Mouse (Mus musculus): Measurements from ENCODE around the gene Rflnb. TPM values are rescaled to one million over a fixed set of nuclear protein-coding genes. Genes with fewer than 3 reads are reported as not detected.

The Rflnb gene
- polyA plus RNA-seq (2014; fragmentation: Illumina TruSeq; extraction: RNeasy Lipid Tissue Mini Kit (QIAGEN cat#74804); ENCODE audit: insufficient read depth, low read depth, low replicate concordance), result 14.3 TPM

DNA sequence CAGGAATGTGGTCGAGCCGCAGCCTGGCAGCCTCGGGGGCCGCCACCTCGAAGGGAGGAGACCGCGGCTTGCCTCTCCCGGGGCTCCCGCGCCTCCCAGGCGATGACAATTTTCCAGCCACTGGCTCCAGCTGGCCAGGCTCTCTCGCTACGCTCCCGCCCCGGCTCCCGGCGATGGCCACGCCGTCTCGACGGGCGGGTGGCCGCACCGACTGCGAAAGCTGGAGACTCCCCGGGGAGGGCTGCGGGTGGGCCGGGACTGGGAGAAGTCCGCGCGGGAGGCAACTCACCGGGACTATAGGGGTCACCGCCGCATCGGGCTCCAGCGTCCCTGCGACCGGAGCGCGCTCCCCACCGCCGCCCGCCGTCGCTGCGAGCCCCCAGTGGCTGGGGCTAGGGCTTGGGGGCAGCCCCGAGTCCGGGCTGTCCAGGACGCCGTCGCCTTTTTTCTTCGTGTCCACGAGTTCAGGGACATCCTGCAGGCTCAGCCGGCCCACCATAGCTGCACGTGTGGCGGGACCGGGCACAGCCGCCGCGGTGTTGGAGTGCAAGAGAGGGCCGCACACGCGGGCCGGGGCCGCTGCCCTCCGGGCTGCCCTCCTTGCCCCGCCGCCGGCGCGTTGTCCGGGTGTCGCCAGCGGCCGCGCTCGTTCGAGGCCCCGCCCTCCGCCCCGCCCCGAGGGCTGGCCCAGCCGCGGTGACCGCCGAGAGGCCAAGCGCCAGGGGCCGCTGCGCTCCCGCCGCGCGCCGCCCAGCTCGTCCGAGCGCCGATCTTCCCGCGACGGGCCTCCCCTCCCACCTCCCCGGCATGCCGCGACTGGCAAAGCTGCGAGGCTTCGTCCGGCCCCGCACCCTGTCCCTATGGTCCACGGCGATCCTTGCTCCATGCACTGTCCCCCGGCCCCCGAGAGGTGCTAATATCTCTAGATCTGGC, at the start of gene Rflnb:
Gene Rflnb, minus strand, starts transcription at position 644 of the 933 bp plus-strand sequence.

DNA sequence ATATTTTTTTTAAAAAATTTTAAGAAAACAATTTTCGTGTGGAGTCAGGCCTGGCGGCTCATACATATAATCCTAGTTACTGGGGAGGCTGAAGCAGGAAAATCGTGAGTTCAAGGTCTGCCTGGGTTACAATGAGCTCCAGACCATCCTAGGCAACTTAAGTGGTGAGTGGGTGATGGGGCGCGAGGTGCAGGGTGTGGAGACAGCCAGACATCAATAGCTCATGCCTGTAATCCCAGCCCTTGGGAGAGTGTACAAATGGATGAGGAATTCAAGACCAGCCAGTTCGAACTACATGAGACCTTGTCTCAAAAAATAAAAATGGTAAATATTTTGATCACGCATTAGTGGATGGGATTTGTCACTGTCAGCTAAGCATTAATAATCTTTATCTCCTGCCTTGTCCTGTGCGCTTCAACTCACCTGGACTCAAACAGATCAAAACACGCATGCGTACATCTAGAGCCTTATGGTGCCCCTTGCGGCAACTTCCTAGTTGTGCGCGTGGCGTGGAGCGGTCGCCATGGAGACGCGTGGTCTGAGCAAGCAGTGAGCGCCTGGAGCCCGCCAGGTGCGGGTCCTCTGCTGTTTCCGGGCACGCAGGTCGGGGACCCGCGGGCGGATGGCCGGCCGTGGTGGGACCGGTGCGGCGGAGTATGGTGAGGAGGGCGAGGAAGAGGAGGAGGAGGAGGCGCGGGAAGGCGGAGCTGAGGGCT, 28.0 kb downstream of the Rflnb start, which contains the start of gene 1700016K19Rik:
Gene 1700016K19Rik, plus strand, starts transcription at position 473 of the 716 bp plus-strand sequence.

Other genes starting within 250 kb of the Rflnb start
- 0.35 TPM for gene Doc2b, start 231.7 kb downstream of the Rflnb start, polyA plus RNA-seq (2014; fragmentation: Illumina TruSeq; extraction: RNeasy Lipid Tissue Mini Kit (QIAGEN cat#74804); ENCODE audit: insufficient read depth, low read depth, low replicate concordance)
- gene Rph3al, start 89.4 kb downstream of the Rflnb start, polyA plus RNA-seq (2014; fragmentation: Illumina TruSeq; extraction: RNeasy Lipid Tissue Mini Kit (QIAGEN cat#74804); ENCODE audit: insufficient read depth, low read depth, low replicate concordance), result 10.0 TPM
- 27.5 TPM for gene 1700016K19Rik, start 27.9 kb downstream of the Rflnb start, polyA plus RNA-seq (2014; fragmentation: Illumina TruSeq; extraction: RNeasy Lipid Tissue Mini Kit (QIAGEN cat#74804); ENCODE audit: insufficient read depth, low read depth, low replicate concordance)
- gene Vps53, start 151.9 kb upstream of the Rflnb start, polyA plus RNA-seq (2014; fragmentation: Illumina TruSeq; extraction: RNeasy Lipid Tissue Mini Kit (QIAGEN cat#74804); ENCODE audit: insufficient read depth, low read depth, low replicate concordance), result 26.0 TPM
- gene Fam57a, start 151.9 kb upstream of the Rflnb start, polyA plus RNA-seq (2014; fragmentation: Illumina TruSeq; extraction: RNeasy Lipid Tissue Mini Kit (QIAGEN cat#74804); ENCODE audit: insufficient read depth, low read depth, low replicate concordance), result 12.7 TPM
- 0.51 TPM for gene Dbil5, start 189.8 kb upstream of the Rflnb start, polyA plus RNA-seq (2014; fragmentation: Illumina TruSeq; extraction: RNeasy Lipid Tissue Mini Kit (QIAGEN cat#74804); ENCODE audit: insufficient read depth, low read depth, low replicate concordance)
- 6.9 TPM for gene Gemin4, start 189.9 kb upstream of the Rflnb start, polyA plus RNA-seq (2014; fragmentation: Illumina TruSeq; extraction: RNeasy Lipid Tissue Mini Kit (QIAGEN cat#74804); ENCODE audit: insufficient read depth, low read depth, low replicate concordance)
- gene Mrm3, start 215.9 kb upstream of the Rflnb start, polyA plus RNA-seq (2014; fragmentation: Illumina TruSeq; extraction: RNeasy Lipid Tissue Mini Kit (QIAGEN cat#74804); ENCODE audit: insufficient read depth, low read depth, low replicate concordance), result 5.8 TPM
- gene Glod4, start 215.9 kb upstream of the Rflnb start, polyA plus RNA-seq (2014; fragmentation: Illumina TruSeq; extraction: RNeasy Lipid Tissue Mini Kit (QIAGEN cat#74804); ENCODE audit: insufficient read depth, low read depth, low replicate concordance), result 56.2 TPM